Mouse (Mus musculus): Measurements from ENCODE around the gene Slc8a3.
"Not testable (repeated sequence)": the region's sequence is repeated elsewhere in the genome, so short reads cannot be mapped to it uniquely, and the experiment has no call there.

Gene Slc8a3

GRCm38 (mm10) chr12:81332875-81333421 lies at the start of gene Slc8a3:
Gene Slc8a3 (minus strand): TSS chr12:81333180.
- CTCF ChIA-PET, result interaction anchor here (0.5 kb wide), 1 partner anchor 14 kb away, joined by 4 read pairs; no protein-coding TSS in a partner anchor

GRCm38 (mm10) chr12:81379364-81379763 lies 46.4 kb upstream of the Slc8a3 start, which contains the start of gene Gm4787:
Gene Gm4787 (minus strand): TSS chr12:81379464.
- CTCF ChIA-PET, result not testable (repeated sequence)

- CTCF ChIA-PET, result no interaction called here
Measured at GRCm38 (mm10) chr12:81333841-81334240, 861 bp upstream of the Slc8a3 start.

- CTCF ChIA-PET, result interaction anchor here (0.5 to 0.6 kb wide), 2 partner anchors 15 to 197 kb away, joined by 3 to 4 read pairs; no protein-coding TSS in a partner anchor
Measured at GRCm38 (mm10) chr12:81331937-81332874, 774 bp downstream of the Slc8a3 start.

- CTCF ChIA-PET, result interaction anchor here (0.5 kb wide), 1 partner anchor 394 kb away, joined by 4 read pairs; no protein-coding TSS in a partner anchor
Measured at GRCm38 (mm10) chr12:81331046-81331638, 1.8 kb downstream of the Slc8a3 start.

GRCm38 (mm10) chr12:81324991-81325390 lies 8.0 kb downstream of the Slc8a3 start:
- CTCF ChIA-PET, result no interaction called here

GRCm38 (mm10) chr12:81324116-81324515 lies 8.9 kb downstream of the Slc8a3 start:
- CTCF ChIA-PET, result no interaction called here

GRCm38 (mm10) chr12:81321021-81321420 lies 12.0 kb downstream of the Slc8a3 start:
- CTCF ChIA-PET, result no interaction called here

- CTCF ChIA-PET, result no interaction called here
Measured at GRCm38 (mm10) chr12:81317811-81318210, 15.2 kb downstream of the Slc8a3 start.

- CTCF ChIA-PET, result no interaction called here
Measured at GRCm38 (mm10) chr12:81315953-81316352, 17.0 kb downstream of the Slc8a3 start.

- CTCF ChIA-PET, result no interaction called here
Measured at GRCm38 (mm10) chr12:81303626-81304025, 29.4 kb downstream of the Slc8a3 start.

- CTCF ChIA-PET, result no interaction called here
Measured at GRCm38 (mm10) chr12:81294613-81295012, 38.4 kb downstream of the Slc8a3 start.

GRCm38 (mm10) chr12:81278031-81278430 lies 54.9 kb downstream of the Slc8a3 start:
- CTCF ChIA-PET, result no interaction called here

GRCm38 (mm10) chr12:81274616-81275015 lies 58.4 kb downstream of the Slc8a3 start:
- CTCF ChIA-PET, result no interaction called here

- CTCF ChIA-PET, result no interaction called here
Measured at GRCm38 (mm10) chr12:81273333-81273732, 59.6 kb downstream of the Slc8a3 start.

- CTCF ChIA-PET, result no interaction called here
Measured at GRCm38 (mm10) chr12:81269246-81269645, 63.7 kb downstream of the Slc8a3 start.

GRCm38 (mm10) chr12:81262821-81263220 lies 70.2 kb downstream of the Slc8a3 start:
- CTCF ChIA-PET, result no interaction called here

- CTCF ChIA-PET, result no interaction called here
Measured at GRCm38 (mm10) chr12:81258215-81258614, 74.8 kb downstream of the Slc8a3 start.

GRCm38 (mm10) chr12:81245411-81245810 lies 87.6 kb downstream of the Slc8a3 start:
- CTCF ChIA-PET, result no interaction called here

GRCm38 (mm10) chr12:81244954-81245353 lies 88.0 kb downstream of the Slc8a3 start:
- CTCF ChIA-PET, result no interaction called here

GRCm38 (mm10) chr12:81244492-81244891 lies 88.5 kb downstream of the Slc8a3 start:
- CTCF ChIA-PET, result interaction anchor here (0.6 kb wide), 1 partner anchor 137 kb away, joined by 5 read pairs; no protein-coding TSS in a partner anchor

GRCm38 (mm10) chr12:81241676-81242075 lies 91.3 kb downstream of the Slc8a3 start:
- CTCF ChIA-PET, result no interaction called here

GRCm38 (mm10) chr12:81241096-81241495 lies 91.9 kb downstream of the Slc8a3 start:
- CTCF ChIA-PET, result no interaction called here
